In the genomic region with DNA sequence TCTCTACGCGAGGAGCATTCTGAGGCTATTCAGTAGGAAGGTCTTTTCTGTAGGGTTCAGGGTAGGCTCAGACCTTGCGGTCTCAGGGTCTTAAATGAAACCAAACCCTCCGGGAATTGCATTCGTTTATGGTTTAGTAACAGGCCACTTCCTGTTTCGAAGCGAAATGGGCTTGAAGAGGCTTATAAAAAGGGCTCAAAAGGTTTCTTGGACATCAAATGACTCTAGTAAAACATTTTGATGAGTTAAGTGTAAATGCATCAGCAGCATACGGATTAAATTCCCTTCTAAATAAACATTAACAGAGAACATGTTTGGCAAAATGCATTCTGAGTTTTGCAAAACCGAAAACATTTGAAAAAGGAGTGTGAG, we compare ENCODE assay signal across 12 mouse cellular contexts.
A peak's percentile ranks its signal among the peaks of the same experiment; 100 is the strongest.
DNase-seq lines count a peak whose midpoint lies in the region; ATAC-seq and TF ChIP-seq lines count a peak whose summit lies in the region.
"Had no signal": no experiment of that assay in that cellular context is flagged by ENCODE, and none has a peak within 500 bp of the region (broad histone marks: within the 10 kb centered on the region; RNA-seq: fewer than 3 reads in every experiment).

No protein-coding gene starts in this region.

- peak; percentile 76 for DNase-seq in kidney, postnatal 0 days (ENCODE audit: low spot score)
- DNase-seq in kidney, adult 11 months, result no peak
- DNase-seq in left cerebral cortex, adult 11 months (ENCODE audit: low spot score), result no peak
- DNase-seq in left cerebral cortex, adult 8-10 months (ENCODE audit: low spot score in 2 of 2), result no peak
- DNase-seq: cerebellum, postnatal 10 days; liver, embryonic 13.5 days; thymus, postnatal 36 days had no signal

- no peaks in the 10 kb centered on the region for H3K27me3 ChIP-seq in kidney, postnatal 0 days (ENCODE audit: insufficient read depth, low read length)
- no peaks in the 10 kb centered on the region for H3K27me3 ChIP-seq in embryonic facial prominence, embryonic 15.5 days
- no peaks in the 10 kb centered on the region for H3K27me3 ChIP-seq in intestine, embryonic 15.5 days (replicated peaks)
- H3K27me3 ChIP-seq in stomach, embryonic 15.5 days (replicated peaks), result no peaks in the 10 kb centered on the region
- H3K27me3 ChIP-seq: liver, embryonic 13.5 days had no signal

- H3K9me3 ChIP-seq in kidney, postnatal 0 days (replicated peaks; ENCODE audit: low read length), result no peaks in the 10 kb centered on the region
- H3K9me3 ChIP-seq in embryonic facial prominence, embryonic 15.5 days (replicated peaks), result no peaks in the 10 kb centered on the region
- H3K9me3 ChIP-seq in intestine, embryonic 15.5 days, result no peaks in the 10 kb centered on the region
- H3K9me3 ChIP-seq in stomach, embryonic 15.5 days, result no peaks in the 10 kb centered on the region
- H3K9me3 ChIP-seq: forebrain, embryonic 10.5 days; hindbrain, embryonic 10.5 days; liver, embryonic 13.5 days had no signal

- H3K4me1 ChIP-seq in kidney, postnatal 0 days (replicated peaks; ENCODE audit: insufficient read depth, low read length), result no peaks in the 10 kb centered on the region
- peaks cover 14% of the 10 kb centered on the region for H3K4me1 ChIP-seq in embryonic facial prominence, embryonic 15.5 days
- no peaks in the 10 kb centered on the region; the same call in 1 of the 2 replicates for H3K4me1 ChIP-seq in intestine, embryonic 15.5 days (replicated peaks)
- 0 out of 2 replicates have a peak, but pooled peaks cover 5% of the 10 kb centered on the region for H3K4me1 ChIP-seq in stomach, embryonic 15.5 days
- H3K4me1 ChIP-seq: forebrain, embryonic 10.5 days; hindbrain, embryonic 10.5 days; liver, embryonic 13.5 days had no signal

- peak overlapping the region; percentile 13; the same call in 1 of the 2 replicates for H3K4me2 ChIP-seq in kidney, postnatal 0 days (ENCODE audit: low read length)
- peak overlapping the region; percentile 29; the same call in 1 of the 2 replicates for H3K4me2 ChIP-seq in embryonic facial prominence, embryonic 15.5 days (replicated peaks)
- no peak overlapping the region for H3K4me2 ChIP-seq in intestine, embryonic 15.5 days (replicated peaks)
- H3K4me2 ChIP-seq in stomach, embryonic 15.5 days, result peak overlapping the region; percentile 9; the same call in 1 of the 2 replicates
- H3K4me2 ChIP-seq: liver, embryonic 13.5 days had no signal

- TF ChIP-seq CTCF in kidney, postnatal 0 days (IDR thresholded peaks at IDR 0.05; ENCODE audit: low read depth), result no peak

- WGBS in kidney, postnatal 0 days, result 23% methylated on average over 9 of the region's 9 CpGs
- WGBS in embryonic facial prominence, embryonic 15.5 days, result 28% methylated on average over 9 of the region's 9 CpGs
- 30% methylated on average over 9 of the region's 9 CpGs for WGBS in intestine, embryonic 15.5 days
- WGBS in stomach, embryonic 15.5 days, result 31% methylated on average over 9 of the region's 9 CpGs

- no peak overlapping the region for H3K4me3 ChIP-seq in kidney, postnatal 0 days (replicated peaks; ENCODE audit: low read depth, low read length)
- no peak overlapping the region for H3K4me3 ChIP-seq in embryonic facial prominence, embryonic 15.5 days (replicated peaks)
- H3K4me3 ChIP-seq in intestine, embryonic 15.5 days (replicated peaks), result no peak overlapping the region
- H3K4me3 ChIP-seq in stomach, embryonic 15.5 days (replicated peaks), result no peak overlapping the region
- H3K4me3 ChIP-seq: forebrain, embryonic 10.5 days; hindbrain, embryonic 10.5 days; liver, embryonic 13.5 days had no signal

- no peaks in the 10 kb centered on the region for H3K36me3 ChIP-seq in kidney, postnatal 0 days (ENCODE audit: insufficient read depth, low read length)
- no peaks in the 10 kb centered on the region for H3K36me3 ChIP-seq in embryonic facial prominence, embryonic 15.5 days
- no peaks in the 10 kb centered on the region for H3K36me3 ChIP-seq in intestine, embryonic 15.5 days
- no peaks in the 10 kb centered on the region for H3K36me3 ChIP-seq in stomach, embryonic 15.5 days
- H3K36me3 ChIP-seq: forebrain, embryonic 10.5 days; hindbrain, embryonic 10.5 days; liver, embryonic 13.5 days had no signal

- H3K9ac ChIP-seq in kidney, postnatal 0 days (ENCODE audit: low read depth, low read length), result no peak overlapping the region
- no peak overlapping the region for H3K9ac ChIP-seq in embryonic facial prominence, embryonic 15.5 days
- H3K9ac ChIP-seq in intestine, embryonic 15.5 days, result no peak overlapping the region
- H3K9ac ChIP-seq in stomach, embryonic 15.5 days, result no peak overlapping the region
- H3K9ac ChIP-seq: liver, embryonic 13.5 days had no signal

- ATAC-seq in kidney, postnatal 0 days (replicated peaks; ENCODE audit: low FRiP score, low read depth), result no peak
- no peak for ATAC-seq in embryonic facial prominence, embryonic 15.5 days (ENCODE audit: insufficient number of reproducible peaks, low FRiP score, low TSS enrichment, low read depth)
- peak; percentile 48 for ATAC-seq in intestine, embryonic 15.5 days
- no peak for ATAC-seq in stomach, embryonic 15.5 days (ENCODE audit: insufficient read depth, low FRiP score, low read depth)

- peak overlapping the region; percentile 31; the same call in 1 of the 2 replicates for H3K27ac ChIP-seq in kidney, postnatal 0 days
- H3K27ac ChIP-seq in embryonic facial prominence, embryonic 15.5 days (replicated peaks), result peak overlapping the region; percentile 80
- H3K27ac ChIP-seq in intestine, embryonic 15.5 days, result peak overlapping the region; percentile 49
- peak overlapping the region; percentile 84 for H3K27ac ChIP-seq in stomach, embryonic 15.5 days
- H3K27ac ChIP-seq: forebrain, embryonic 10.5 days; hindbrain, embryonic 10.5 days; liver, embryonic 13.5 days had no signal

Comparison
In these comparisons a context has a peak if more than half of its experiments do, and no peak if none do; other contexts are left out.
1. H3K27ac ChIP-seq: peak in every context shown above with its lines; median percentile 84 in stomach, embryonic 15.5 days; 80 in embryonic facial prominence, embryonic 15.5 days; 49 in intestine, embryonic 15.5 days; 31 in kidney, postnatal 0 days.